Mouse (Mus musculus) stomach, postnatal 0 days (tissue): ENCODE measurements around the gene Klhl2.

Experiments used
- CTCF ChIP-seq: IDR thresholded peaks from 2 replicates; pipeline ENCODE4 v1.5.1; 2016; ENCODE audit warnings: antibody characterized with exemption, low read depth, mild to moderate bottlenecking, moderate library complexity
- EP300 ChIP-seq: optimal IDR thresholded peaks from 2 replicates; pipeline ENCODE3; 2016; ENCODE audit warnings: antibody characterized with exemption

GRCm38 (mm10) chr8:64804971-64805370, 44.8 kb downstream of the Klhl2 start:
- TF ChIP-seq CTCF (no peak), EP300 (no peak)
